Mouse (Mus musculus): Measurements from ENCODE around the gene Nkx2-5.

Gene Nkx2-5

DNA sequence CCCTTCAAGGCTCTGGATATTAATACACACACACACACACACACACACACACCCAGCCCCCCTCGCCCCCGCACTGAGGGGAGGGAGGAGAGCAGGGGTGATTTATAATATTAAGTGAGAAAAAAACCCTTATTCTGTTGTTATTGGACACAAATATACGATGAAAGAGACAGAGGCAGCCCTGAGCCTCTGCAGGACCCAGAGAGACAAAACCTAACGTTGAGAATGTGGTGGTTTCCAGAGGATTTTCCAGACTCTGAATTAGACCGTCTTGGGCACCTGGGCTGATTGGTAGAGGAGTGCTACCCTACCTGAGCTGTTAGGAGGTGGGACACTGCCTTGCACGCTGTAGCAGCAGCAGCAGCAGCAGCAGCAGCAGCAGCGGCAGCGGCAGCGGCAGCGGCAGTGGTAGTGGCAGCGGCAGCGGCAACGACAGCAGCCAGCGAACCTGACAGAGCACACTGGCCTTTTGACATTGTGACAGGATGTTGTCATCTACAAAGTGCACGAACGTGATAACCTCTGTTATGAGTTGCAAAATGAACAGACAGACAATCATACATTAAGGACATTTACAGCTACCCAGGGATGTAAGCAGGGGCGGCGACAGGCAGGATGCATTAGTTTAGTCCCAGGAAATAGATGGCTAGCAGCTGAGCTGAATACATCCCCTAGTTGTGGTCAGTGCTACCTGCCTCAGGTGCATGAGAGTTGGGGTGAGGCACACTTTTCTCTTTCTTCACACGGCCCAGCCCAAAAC is 7.8 kb downstream of the Nkx2-5 start:
- no peak for DNase-seq (ENCODE audit: low spot score in 2 of 2)

DNA sequence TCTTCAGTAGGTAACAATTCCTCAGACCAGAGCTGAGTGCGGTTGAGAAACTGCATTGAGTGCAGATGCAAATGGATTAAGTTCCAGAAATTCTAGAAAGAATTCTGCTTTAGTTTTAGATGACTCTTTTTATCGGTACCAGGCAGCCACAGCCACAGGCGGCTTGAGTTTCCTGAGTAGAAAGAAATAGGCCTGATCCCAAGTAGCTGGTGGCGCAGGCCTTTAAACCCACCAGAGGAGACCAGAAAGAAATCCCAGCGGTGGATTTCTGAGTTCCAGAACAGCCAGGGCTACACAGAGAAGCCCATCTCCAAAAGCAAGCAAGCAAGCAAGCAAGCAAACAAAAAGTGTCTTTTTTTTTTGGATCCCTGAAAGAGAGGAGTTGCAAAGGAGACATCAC is 8.4 kb downstream of the Nkx2-5 start:
- DNase-seq (ENCODE audit: low spot score in 2 of 2): no peak

DNA sequence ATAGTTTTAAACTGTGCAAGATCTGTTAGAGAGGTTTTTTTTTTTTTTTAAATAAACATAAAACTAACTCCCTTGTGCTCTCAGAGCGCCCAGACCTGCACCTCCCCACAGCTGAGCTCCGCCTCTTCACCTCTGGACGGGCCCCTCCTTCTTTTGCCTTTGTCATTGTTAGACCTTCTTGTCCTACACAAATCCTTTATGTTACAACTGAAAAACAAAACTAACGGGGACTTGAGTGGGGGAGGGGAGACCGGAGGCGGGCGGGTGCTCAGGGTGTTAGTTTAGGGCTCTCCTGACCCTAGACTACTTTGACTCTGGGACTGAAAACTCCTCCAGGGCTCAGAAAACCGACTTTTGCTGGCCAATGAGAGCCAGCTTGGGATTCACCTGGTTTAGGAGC is 8.9 kb downstream of the Nkx2-5 start:
- no peak for DNase-seq (ENCODE audit: low spot score in 2 of 2)

DNA sequence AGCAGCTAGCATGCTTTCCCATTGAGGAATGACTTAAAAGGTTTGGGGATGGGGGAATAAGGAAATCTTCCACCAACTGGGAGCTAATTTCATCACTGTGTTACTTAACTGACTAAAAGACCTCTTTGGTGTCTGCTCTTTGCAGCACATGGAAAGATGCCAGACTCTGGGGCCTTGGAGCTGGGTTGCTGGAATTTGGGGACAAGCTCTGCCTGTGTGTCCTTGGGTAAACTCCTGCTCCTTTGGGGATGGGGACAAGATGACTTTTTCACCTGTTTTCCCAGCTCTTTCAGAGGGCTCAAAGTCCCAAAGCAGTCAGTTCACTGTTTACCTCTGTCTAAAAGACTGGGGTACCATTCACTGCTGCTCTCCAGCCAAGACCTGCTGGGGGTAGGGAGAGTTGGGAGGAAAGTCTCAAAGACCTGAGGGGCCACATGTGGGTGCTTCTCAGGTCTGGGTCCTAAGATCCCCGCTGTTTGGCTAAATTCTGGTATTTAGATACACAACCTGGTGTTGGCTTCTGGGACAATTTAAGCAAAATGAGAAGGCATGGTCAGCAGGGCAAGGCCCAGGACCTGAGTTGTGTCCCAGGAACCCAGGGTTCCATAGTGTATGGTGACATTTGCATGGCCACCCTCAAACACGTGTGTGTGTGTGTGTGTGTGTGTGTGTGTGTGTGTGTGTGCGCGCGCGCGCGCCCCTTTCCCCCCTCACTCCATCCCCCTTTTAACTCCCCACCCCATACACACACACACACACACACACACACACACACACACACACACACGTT is 9.6 kb downstream of the Nkx2-5 start:
- DNase-seq (ENCODE audit: low spot score in 2 of 2): no peak

DNA sequence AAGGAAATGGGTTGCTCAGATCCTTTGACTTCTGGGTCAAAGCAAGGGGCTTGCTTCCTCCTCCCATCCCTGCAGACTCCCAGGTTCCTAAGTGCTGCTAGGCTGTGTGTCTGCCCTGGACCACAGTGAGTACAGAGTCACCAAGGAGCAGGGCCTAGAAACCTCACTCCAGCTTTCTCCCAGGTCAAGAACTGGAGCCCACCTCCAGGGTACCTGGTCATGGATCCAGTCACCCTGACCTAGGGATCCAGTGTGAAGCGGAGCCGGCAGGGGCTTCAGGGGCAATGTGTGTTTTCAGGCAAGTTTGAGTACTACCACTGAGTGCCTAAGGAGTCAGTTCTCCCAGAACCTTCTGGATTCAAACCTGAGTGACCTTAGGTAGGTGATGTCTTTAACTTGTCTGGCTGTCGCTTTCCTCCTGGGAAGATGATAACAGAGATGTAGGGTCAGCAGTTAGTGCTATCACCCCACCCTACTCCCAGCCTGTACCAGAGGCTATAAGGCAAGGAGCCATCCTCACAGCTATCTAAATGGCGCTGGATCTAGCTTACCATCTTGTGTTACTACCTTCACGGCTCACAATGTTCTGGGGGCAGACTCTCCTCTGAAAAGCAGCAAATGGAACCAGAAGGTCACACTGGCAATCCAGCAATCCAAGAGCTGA is 10.4 kb downstream of the Nkx2-5 start:
- no peak for DNase-seq (ENCODE audit: low spot score in 2 of 2)

DNA sequence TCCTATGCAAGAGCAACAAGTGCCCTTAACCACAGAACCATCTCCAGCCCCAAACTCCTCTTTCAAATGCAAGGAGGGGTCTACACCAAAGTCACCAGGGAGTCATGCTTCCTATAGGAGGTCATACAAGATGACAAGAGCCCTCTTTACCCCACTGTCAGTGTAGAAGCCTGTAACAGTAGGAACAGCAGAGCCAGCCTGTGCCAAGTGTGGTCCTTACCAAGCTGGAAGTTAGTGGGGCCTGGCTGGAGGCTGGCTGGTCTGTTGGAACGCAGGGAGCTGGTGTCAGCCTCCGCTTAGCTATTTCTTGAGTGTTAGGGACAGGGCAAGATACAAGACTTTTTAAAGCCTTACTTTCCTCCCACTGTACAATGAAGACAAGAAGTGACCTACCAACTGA is 11.0 kb downstream of the Nkx2-5 start:
- no peak for DNase-seq (ENCODE audit: low spot score in 2 of 2)

DNA sequence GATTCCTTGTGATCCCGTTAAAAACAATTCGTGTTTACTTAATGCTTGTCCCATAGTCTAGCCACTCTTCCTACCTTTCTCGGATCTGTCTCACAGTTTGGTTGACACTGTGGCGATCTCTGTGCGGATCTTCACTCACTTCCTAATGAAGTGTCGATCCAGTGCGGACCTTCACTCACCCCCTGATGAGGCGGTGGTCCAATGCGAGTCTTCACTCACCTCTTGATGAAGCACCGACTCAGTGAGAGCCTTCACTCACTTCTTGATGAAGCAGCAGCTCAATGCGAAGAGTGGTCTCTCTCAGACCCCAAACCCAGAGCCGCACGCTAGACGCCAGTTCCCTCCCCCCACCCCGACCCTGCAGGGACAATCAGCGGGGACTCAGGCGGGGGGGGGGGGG is 18.7 kb downstream of the Nkx2-5 start:
- DNase-seq (ENCODE audit: low spot score in 2 of 2): no peak

DNA sequence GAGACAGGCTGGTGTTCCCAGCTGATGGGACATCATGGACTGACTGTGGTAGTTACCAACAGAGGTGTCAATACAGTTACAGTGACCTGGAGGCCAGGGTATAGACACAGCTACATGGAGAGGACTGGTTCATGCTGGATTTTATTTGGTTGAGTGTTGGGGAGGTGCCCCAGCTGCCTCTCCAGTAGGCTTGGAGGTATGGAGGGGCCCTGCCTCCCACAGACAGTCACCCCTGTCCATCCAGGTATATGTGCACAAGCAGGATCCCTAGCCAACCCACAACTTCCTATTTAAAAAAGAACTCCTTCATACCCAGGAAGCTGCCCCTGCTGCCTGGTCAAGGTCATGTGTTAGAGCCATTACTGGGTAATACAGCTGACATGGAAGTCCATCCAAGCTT is 27.0 kb downstream of the Nkx2-5 start:
- no peak for DNase-seq (ENCODE audit: low spot score in 2 of 2)

DNA sequence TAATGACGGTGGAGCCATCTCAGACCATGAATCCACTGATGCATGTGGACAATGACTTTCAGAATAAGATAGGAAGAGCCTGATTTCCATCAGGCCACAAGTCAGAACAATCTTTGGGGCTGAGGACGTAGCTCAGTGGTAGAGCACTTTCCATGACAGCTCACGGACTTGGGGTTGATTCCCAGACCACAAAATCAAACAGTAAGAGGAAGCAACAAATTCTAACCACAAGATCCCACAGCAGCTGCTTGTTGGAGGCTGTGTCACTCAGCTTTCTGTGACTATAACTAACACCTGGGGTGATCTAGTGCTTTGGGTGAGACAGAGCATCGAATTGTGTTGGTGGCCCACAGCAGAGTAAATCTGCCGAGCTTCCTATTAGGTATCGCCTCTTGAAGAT is 28.0 kb downstream of the Nkx2-5 start:
- DNase-seq (ENCODE audit: low spot score in 2 of 2): no peak

DNA sequence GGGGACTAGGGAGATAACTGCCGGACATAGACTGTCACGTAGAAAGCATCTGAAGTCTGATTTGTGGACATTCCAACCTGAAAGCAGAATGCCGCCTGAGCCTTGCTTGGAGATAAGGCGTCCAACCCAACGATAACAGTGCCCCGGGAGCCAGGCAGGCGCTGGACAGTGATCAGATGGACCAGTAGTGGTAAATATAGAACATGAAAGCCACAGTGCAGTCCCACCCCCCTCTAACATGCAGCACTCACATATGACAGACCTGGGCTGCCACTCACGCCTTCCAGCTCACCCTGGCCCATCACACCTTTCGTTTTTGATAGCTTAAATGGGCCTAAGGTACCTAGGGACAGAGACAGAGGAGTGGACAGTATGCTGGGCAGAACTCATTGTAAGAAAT is 31.3 kb downstream of the Nkx2-5 start:
- DNase-seq (ENCODE audit: low spot score in 2 of 2): no peak

DNA sequence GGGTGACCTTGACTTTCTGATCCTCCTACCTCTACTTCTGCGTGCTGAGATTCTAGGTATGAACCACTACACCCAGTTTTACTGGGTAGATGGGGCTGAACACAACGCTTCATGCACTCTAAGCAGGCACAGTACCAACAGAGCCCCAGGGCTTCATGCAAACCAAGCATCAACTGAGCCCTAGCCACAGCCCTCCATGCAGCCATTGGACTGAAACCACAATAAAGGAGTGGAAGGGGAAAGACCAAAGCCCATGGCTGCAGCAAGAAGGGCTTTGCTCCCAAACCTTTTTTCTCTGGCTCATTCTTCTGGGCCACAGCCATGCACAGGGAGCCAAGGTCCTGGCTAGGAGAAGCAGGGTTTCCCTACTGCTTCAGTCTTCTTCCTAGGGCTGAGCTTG is 32.2 kb downstream of the Nkx2-5 start:
- no peak for DNase-seq (ENCODE audit: low spot score in 2 of 2)

DNA sequence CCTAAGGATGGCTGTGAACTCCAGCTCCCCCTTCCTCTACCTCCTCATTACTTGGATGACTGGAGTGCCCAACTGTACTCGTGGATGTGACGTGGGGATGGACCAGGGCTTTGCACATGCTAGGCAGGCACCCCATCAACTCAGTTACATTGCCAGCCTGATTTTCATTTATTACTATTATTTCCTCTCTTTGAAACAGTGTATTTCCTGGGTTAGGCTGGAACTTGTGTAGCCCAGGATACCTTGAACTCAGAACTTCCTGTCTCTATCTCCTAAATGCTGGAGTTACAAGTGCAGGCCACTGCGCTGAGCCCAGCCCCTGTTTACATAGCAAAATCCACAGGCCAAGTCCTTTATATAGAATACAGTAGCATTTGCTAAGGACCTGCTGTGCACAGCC is 41.9 kb downstream of the Nkx2-5 start:
- no peak for DNase-seq (ENCODE audit: low spot score in 2 of 2)

DNA sequence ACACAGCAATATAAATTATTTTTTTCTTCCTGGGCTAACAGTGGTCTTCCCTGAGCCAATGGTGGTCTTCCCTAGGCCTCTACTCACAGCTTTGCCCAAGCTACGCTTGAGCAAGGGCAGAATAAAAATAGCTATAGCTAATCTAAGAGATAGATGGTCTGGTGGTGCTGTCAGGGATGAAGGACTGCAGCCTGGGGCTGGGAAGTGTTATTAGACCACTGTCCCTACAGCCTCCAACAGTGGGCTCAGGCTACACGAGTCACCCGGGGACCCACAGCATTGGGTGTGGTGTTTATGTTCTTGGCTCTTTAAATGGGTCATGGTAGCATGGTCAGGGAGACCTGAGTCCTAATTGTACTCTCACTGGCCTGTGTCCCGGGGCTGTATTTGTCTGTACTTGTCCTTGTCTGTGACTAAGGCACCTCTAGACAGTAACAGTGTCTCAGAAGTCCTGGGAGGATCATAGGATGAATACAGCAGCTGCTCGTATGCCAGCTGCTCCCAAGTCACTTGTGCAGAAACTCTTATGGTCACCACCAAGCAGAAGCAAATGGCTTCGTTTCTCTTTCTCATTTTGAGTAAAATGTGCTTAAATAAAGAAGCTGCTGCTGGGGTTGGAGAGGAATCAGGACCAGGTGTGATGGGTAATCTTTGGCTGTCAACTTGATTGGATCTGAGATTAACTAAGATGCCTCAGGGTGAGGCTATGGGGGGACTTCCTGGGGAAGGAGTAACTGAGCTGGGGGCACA is 47.3 kb downstream of the Nkx2-5 start:
- DNase-seq (ENCODE audit: low spot score in 2 of 2): no peak

DNA sequence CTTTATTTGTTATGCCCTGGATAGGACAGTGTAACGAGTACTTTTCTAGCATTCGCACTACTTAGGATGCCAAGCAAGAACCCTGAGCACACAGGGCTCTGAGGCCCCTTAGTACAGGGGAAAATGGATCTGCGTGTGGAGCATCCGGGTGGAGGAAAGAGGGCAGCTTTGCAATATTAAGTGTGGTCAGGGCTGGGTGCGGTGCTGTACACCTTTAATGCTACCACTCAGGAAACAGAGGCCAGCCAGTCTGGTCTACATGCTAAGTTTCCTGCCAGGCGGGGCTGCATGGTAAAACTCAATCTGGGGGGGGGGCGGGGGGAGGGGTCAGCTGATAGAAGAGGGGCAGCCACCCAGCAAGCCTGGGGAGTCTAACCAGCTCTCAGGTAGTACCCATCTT is 49.4 kb downstream of the Nkx2-5 start:
- DNase-seq (ENCODE audit: low spot score in 2 of 2): no peak

DNA sequence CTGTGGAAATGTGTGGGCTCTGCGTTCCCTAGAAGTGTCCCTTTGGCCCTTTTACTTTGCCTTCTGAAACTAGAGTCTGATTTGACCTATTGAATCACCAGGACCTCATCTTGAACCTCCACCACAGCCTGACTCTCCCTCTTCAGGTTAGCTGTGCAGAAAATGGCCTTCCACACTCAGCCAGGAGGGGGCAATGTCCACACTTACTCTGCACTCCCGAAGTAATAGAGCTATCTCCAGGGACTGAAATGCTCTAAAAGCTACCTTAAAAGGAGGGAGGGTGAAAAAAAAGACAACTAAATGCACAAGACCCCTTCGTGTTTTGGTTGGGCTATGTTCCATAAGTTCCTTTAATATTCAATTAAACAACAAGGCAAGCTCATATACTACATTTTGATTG is 50.1 kb downstream of the Nkx2-5 start:
- DNase-seq (ENCODE audit: low spot score in 2 of 2): peak in 1 of 2 experiments; percentile 43

DNA sequence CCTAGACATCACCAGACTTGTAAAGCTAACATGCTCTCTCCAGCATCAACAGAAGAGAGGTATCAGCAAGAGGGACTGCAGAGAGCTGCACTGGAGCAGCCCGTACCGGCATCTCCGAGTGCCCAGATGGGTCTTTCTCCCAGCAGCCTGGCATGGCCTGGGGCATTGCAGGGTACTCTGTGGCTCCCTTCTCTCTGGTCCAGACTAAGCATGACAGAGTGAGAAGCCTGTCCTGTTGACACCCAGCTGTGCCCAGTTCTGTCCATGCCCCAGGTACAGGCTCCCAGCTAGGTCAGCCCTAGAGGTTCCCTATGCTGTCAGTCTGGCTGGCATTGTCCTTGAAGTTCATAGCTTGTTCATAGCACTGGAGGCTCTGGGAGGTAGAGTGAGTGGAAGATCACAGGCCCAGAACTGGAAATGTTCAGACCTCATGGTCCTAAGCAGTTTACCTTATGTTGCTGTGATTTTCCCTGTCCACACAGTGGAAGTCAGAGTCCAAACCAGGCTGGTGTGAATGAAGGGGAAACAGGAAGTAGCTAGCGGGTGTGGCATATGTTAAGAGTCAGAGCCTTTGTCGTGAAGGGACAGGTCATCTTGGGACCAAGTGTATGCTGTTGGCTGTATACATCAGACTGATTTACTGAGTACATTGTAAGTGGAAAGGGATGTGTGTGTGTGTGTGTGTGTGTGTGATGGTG is 51.6 kb downstream of the Nkx2-5 start:
- DNase-seq (ENCODE audit: low spot score in 2 of 2): no peak

DNA sequence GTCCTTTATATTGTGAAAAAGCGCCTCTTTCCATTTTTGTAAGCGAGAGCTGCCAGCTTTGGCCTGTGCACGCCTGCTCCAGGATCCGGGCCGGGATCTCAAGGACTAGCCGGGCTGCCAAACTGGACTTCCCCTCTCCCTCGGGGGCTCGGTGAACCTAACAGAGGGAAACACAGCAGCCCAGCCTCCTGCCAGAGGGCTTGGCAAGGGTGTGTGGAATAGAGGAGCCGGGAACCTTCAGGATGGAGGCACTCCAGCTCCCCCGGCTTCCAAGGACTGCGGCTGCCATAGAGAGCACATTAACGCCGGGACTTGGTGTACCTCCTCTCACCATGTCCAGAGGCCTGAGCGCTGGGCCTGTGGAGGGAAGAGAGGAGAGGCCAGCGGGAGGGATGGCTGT is 52.7 kb downstream of the Nkx2-5 start:
- no peak for DNase-seq (ENCODE audit: low spot score in 2 of 2)

DNA sequence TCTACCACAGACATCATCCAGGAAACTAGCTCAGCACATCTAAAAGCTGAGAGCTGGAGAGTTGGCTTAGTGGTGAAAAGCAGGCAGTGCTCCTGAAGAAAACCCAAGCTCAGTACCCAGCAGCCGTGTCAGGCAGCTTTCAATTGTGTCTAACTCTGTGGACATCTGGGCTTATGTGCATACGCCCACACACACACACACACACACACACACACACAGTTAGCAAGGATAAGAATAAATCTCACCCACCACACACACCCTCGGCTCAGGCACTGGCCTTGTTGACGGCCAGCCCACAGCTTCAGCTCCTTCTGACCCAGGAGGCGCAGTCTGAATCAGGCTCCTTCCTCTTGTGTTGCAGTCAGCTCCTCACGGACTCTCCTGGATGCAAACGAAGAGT is 53.2 kb downstream of the Nkx2-5 start:
- peak in 1 of 2 experiments; percentile 14 for DNase-seq (ENCODE audit: low spot score in 2 of 2)

DNA sequence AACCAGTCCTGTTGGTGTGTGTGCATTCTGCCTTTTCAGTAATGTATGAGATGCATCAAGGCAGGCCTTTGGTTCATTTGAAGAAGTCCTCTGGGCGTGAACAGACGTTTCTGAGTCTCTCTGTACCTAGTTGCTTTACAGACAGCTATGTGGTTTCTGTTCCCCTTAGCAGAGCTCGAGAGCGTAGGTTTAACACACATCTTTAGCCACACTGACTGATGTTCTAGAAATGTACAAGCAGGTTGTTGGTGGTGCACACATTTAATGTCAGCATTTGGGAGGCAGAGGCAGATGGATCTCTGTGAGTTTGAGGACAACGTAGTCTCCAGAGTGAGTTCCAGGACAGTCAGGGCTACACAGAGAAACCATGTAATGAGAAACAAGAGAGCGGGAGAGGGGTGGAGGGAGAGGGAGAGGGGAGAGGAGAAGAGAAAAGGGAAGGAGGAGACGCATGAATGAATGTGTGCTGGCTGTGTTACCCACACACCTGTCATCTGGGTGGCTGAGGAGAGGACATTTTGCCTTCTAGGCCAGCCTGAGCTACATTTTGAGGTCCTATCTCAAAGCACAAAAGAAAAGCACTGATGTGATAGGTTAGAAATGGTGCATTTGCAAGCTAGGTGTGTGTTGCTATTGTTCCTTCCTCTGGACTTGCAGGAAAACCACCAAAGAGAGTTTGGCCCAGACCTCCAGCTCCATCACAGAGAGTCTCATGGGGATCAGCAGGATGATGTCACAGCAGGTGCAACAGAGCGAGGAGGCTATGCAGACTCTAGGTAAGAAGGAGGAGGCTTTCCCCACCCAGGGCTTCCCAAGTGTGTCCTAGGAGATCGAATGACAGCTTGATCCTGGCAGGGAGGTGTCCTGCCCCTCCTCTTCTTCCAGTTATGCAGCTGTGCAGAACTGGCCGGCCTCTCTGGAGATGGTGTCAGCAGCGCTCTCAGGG is 54.3 kb downstream of the Nkx2-5 start:
- no peak for DNase-seq (ENCODE audit: low spot score in 2 of 2)

All from frontal cortex, postnatal 14 days (tissue).